Comparison of ENCODE assay signal across 25 mouse cellular contexts in the genomic region with DNA sequence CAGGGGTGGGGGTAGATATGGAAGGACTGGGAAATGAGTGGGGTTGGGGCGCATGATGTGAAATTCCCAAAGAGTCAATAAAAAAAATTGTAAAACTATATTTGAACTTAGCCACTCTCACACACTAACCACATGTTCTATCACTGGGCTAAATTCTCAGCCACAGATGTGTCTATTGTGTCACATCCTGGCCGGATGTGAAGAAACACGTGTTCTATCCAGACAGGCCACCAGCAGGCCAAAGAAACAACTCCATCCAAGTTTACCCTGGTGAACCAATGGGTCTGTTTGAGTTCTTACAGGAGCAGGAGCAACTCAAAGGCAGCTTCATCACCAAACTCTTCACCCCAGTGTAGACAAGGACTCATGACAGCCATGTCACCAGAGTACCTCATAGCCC. TPM values are rescaled to one million over a fixed set of nuclear protein-coding genes. Genes with fewer than 3 reads are reported as not detected.
DNase-seq lines count a peak whose midpoint lies in the region; ATAC-seq and TF ChIP-seq lines count a peak whose summit lies in the region.
"Had no signal": no experiment of that assay in that cellular context is flagged by ENCODE, and none has a peak within 500 bp of the region (broad histone marks: within the 10 kb centered on the region; RNA-seq: fewer than 3 reads in every experiment).

No protein-coding gene starts in this region.

- whole genome bisulfite sequencing in midbrain, embryonic 15.5 days = 75% methylated on average over 3 of the region's 3 CpGs

- dilution Hi-C loops in CH12.LX (cut with MboI; ENCODE audit: extremely low pct_ligation_motif_present, extremely low pct_unique_long_range_greater_than_20kb, low sequenced_read_pairs) = no loop called here

- H3ac ChIP-seq in myocyte (ENCODE audit: control insufficient read depth, insufficient read length) = no peak overlapping the region

- H3K4me2 ChIP-seq in CH12.LX (ENCODE audit: insufficient read depth, low read depth, poor library complexity, severe bottlenecking) (no peak overlapping the region), myocyte (ENCODE audit: low read depth) (no peak overlapping the region)
- H3K4me2 ChIP-seq in midbrain, embryonic 15.5 days = no peak overlapping the region
- H3K4me2 ChIP-seq: embryonic facial prominence, embryonic 13.5 days; forebrain, embryonic 12.5 days; hindbrain, embryonic 12.5 days; intestine, embryonic 15.5 days had no signal

- in situ Hi-C loops in CH12.LX (cut with MboI; ENCODE audit: low pct_ligation_motif_present, low pct_unique_long_range_greater_than_20kb, low sequenced_read_pairs) = no loop called here

- DNase-seq in 3T3-L1 (ENCODE audit: low read depth, low spot score) (peak; percentile 35), CH12.LX (ENCODE audit: extremely low read depth) (no peak)
- peak; percentile 28 for DNase-seq in induced T-regulatory cell, adult 2 months (ENCODE audit: low read depth)
- DNase-seq in Muller cell, postnatal 12 days (ENCODE audit: inconsistent ontology term) = no peak
- no peak for DNase-seq in kidney, postnatal 10 days
- DNase-seq: adrenal gland, adult 8-10 months; B cell, adult 2 months; cerebellum, adult 11 months; cerebellum, adult 8-10 months; cerebellum, postnatal 14 days; gastrocnemius, postnatal 25 days; heart, adult 11 months; heart, postnatal 10 days; heart, postnatal 4 days had no signal

- no peak for ATAC-seq in midbrain, embryonic 15.5 days (replicated peaks)
- ATAC-seq: CD4-positive, CD25-positive, alpha-beta regulatory T cell, adult 4 months; forebrain, embryonic 16.5 days; hindbrain, embryonic 16.5 days; intestine, embryonic 15.5 days; Patski had no signal

- H3K27me3 ChIP-seq in CH12.LX (replicated peaks) = peaks cover 2% of the 10 kb centered on the region
- H3K27me3 ChIP-seq in myocyte (ENCODE audit: control insufficient read depth, insufficient read depth, insufficient read length) = no peaks in the 10 kb centered on the region
- H3K27me3 ChIP-seq in midbrain, embryonic 15.5 days (replicated peaks) = peaks cover 19% of the 10 kb centered on the region
- H3K27me3 ChIP-seq: intestine, embryonic 15.5 days had no signal

- H3K9me3 ChIP-seq in CH12.LX (replicated peaks; ENCODE audit: low read length) = no peaks in the 10 kb centered on the region
- no peaks in the 10 kb centered on the region for H3K9me3 ChIP-seq in midbrain, embryonic 15.5 days
- H3K9me3 ChIP-seq: embryonic facial prominence, embryonic 13.5 days; forebrain, embryonic 12.5 days; heart, embryonic 10.5 days; hindbrain, embryonic 12.5 days; intestine, embryonic 15.5 days had no signal

- TF ChIP-seq CTCF in CH12.LX (conservative IDR thresholded peaks at IDR 0.05 in 1 of 2, IDR thresholded peaks at IDR 0.05 in 1 of 2; ENCODE audit: low read depth in 2 of 2, low read length in 2 of 2) = no peak

- peaks cover 3 to 19% of the 10 kb centered on the region in 2 experiments; a peak in 3 of 4 replicates for H3K4me1 ChIP-seq in CH12.LX (ENCODE audit: control insufficient read depth in 1 of 2, insufficient read depth in 2 of 2)
- H3K4me1 ChIP-seq in midbrain, embryonic 15.5 days = peaks cover 9% of the 10 kb centered on the region
- H3K4me1 ChIP-seq: intestine, embryonic 15.5 days had no signal

- H3K27ac ChIP-seq in CH12.LX (ENCODE audit: insufficient read depth, low read depth) = no peak overlapping the region
- no peak overlapping the region for H3K27ac ChIP-seq in midbrain, embryonic 15.5 days
- H3K27ac ChIP-seq: embryonic facial prominence, embryonic 13.5 days; forebrain, embryonic 12.5 days; heart, embryonic 10.5 days; hindbrain, embryonic 12.5 days; intestine, embryonic 15.5 days had no signal

- H3K9ac ChIP-seq in CH12.LX (ENCODE audit: insufficient read depth, low read depth) = no peak overlapping the region
- H3K9ac ChIP-seq in midbrain, embryonic 15.5 days = no peak overlapping the region
- H3K9ac ChIP-seq: embryonic facial prominence, embryonic 13.5 days; forebrain, embryonic 12.5 days; hindbrain, embryonic 12.5 days; intestine, embryonic 15.5 days had no signal

- H3K36me3 ChIP-seq in CH12.LX (replicated peaks in 1 of 2; ENCODE audit: control insufficient read depth in 1 of 2, insufficient read depth in 1 of 2, low read length in 1 of 2) (peaks cover 0 to under 1% of the 10 kb centered on the region in 2 experiments), myocyte (ENCODE audit: control insufficient read depth, insufficient read depth) (no peaks in the 10 kb centered on the region)
- no peaks in the 10 kb centered on the region for H3K36me3 ChIP-seq in midbrain, embryonic 15.5 days (replicated peaks)
- H3K36me3 ChIP-seq: embryonic facial prominence, embryonic 13.5 days; forebrain, embryonic 12.5 days; heart, embryonic 10.5 days; hindbrain, embryonic 12.5 days; intestine, embryonic 15.5 days had no signal

- TF ChIP-seq POLR2A in CH12.LX (IDR thresholded peaks at IDR 0.05; ENCODE audit: low read depth, low read length) (no peak), myocyte (IDR thresholded peaks at IDR 0.05; ENCODE audit: insufficient read length, low read depth) (no peak)

- no peak for TF ChIP-seq EP300 in CH12.LX (IDR thresholded peaks at IDR 0.05; ENCODE audit: low read length)

- no peak overlapping the region for H3K4me3 ChIP-seq in CH12.LX (replicated peaks in 1 of 3; ENCODE audit: low read depth in 2 of 3, low read length in 2 of 3, poor library complexity in 1 of 3)
- H3K4me3 ChIP-seq in myocyte = no peak overlapping the region
- no peak overlapping the region for H3K4me3 ChIP-seq in midbrain, embryonic 15.5 days
- H3K4me3 ChIP-seq: embryonic facial prominence, embryonic 13.5 days; forebrain, embryonic 12.5 days; heart, embryonic 10.5 days; hindbrain, embryonic 12.5 days; intestine, embryonic 15.5 days had no signal

- no peak for TF ChIP-seq RAD21 in CH12.LX (IDR thresholded peaks at IDR 0.05; ENCODE audit: low read depth, low read length)

- peaks cover 5% of the 10 kb centered on the region; the same call in 1 of the 2 replicates for H3K79me2 ChIP-seq in CH12.LX (replicated peaks; ENCODE audit: control insufficient read depth, extremely low read depth, insufficient read depth, poor library complexity, severe bottlenecking)
- no peaks in the 10 kb centered on the region for H3K79me2 ChIP-seq in myocyte (ENCODE audit: control insufficient read depth, insufficient read depth)

TF ChIP-seq in CH12.LX, 34 proteins besides CTCF, POLR2A, EP300 and RAD21:
- TF ChIP-seq ZMIZ1 (IDR thresholded peaks at IDR 0.05; ENCODE audit: low read depth, low read length) (no peak), MYC (IDR thresholded peaks at IDR 0.05; ENCODE audit: low read depth, low read length) (no peak), KAT2A (IDR thresholded peaks at IDR 0.05; ENCODE audit: insufficient replicate concordance, low read length) (no peak), MAFK (IDR thresholded peaks at IDR 0.05; ENCODE audit: insufficient replicate concordance, low read length) (no peak), MAX (IDR thresholded peaks at IDR 0.05; ENCODE audit: low read length) (peak; percentile 39; the same call in 1 of the 2 replicates)
TF ChIP-seq in CH12.LX: peak in this region for 1.

TF ChIP-seq in myocyte, 11 proteins besides CTCF, POLR2A, EP300 and RAD21:
- TF ChIP-seq TCF12 (IDR thresholded peaks at IDR 0.05; ENCODE audit: insufficient read depth, poor library complexity, severe bottlenecking) = no peak
- TF ChIP-seq USF1 (IDR thresholded peaks at IDR 0.05; ENCODE audit: low read depth) = peak; percentile 5

RNA-seq across cellular contexts. Expression of a gene that starts 3.2 kb away (rescaled TPM):
- 15.3 and 19.3 TPM in 2 replicates for total RNA-seq in CH12.LX (2012; rRNA removed)
- 19.1 and 21.9 TPM in 2 replicates for total RNA-seq in CH12.LX (2014; rRNA removed)
- polyA plus RNA-seq in CH12.LX (2012; ENCODE audit: insufficient read length, low read depth) = 16.6 and 18.5 TPM in 2 replicates
- 7.5 TPM for polyA plus RNA-seq in myocyte (2012; fragmentation: generic; extraction: Trizol)
- 15.8 and 17.0 TPM in 2 replicates for polyA plus RNA-seq in midbrain, embryonic 15.5 days (2015; fragmentation: Nextera tagmentation; extraction: Ambion mirVana)

RNA-seq across cellular contexts. Expression of a gene that starts 5.9 kb away (rescaled TPM):
- total RNA-seq in CH12.LX (2012; rRNA removed) = 10.3 and 11.5 TPM in 2 replicates
- total RNA-seq in CH12.LX (2014; rRNA removed) = 12.0 and 12.9 TPM in 2 replicates
- polyA plus RNA-seq in CH12.LX (2012; ENCODE audit: insufficient read length, low read depth) = 168 and 180 TPM in 2 replicates
- 7.6 TPM for polyA plus RNA-seq in myocyte (2012; fragmentation: generic; extraction: Trizol)
- 120 and 125 TPM in 2 replicates for polyA plus RNA-seq in midbrain, embryonic 15.5 days (2015; fragmentation: Nextera tagmentation; extraction: Ambion mirVana)

RNA-seq across cellular contexts. Expression of a gene that starts 46.6 kb away (rescaled TPM):
- 0.04 TPM in 2 replicates for total RNA-seq in CH12.LX (2012; rRNA removed)
- total RNA-seq in CH12.LX (2014; rRNA removed) = 0.11 TPM in 1 of 2 replicates, not detected in the other
- polyA plus RNA-seq in CH12.LX (2012; ENCODE audit: insufficient read length, low read depth) = 0.12 and 0.27 TPM in 2 replicates
- 184 TPM for polyA plus RNA-seq in myocyte (2012; fragmentation: generic; extraction: Trizol)
- polyA plus RNA-seq in midbrain, embryonic 15.5 days (2015; fragmentation: Nextera tagmentation; extraction: Ambion mirVana) = 0.23 and 0.37 TPM in 2 replicates
- polyA plus RNA-seq: forebrain, embryonic 16.5 days had no signal

Comparison
In these comparisons a context has a peak if more than half of its experiments do, and no peak if none do; other contexts are left out.
1. DNase-seq: peak in 3T3-L1 (single experiment) and induced T-regulatory cell, adult 2 months (single experiment); none in CH12.LX (single experiment), Muller cell, postnatal 12 days (single experiment) and kidney, postnatal 10 days (single experiment).
2. RNA of a gene that starts 5.9 kb away (polyA plus RNA-seq): 168 to 180 TPM in CH12.LX and 120 to 125 TPM in midbrain, embryonic 15.5 days; 7.6 TPM in myocyte (single experiment); every median in the first group is over 10 times any median in the second.
3. RNA of a gene that starts 46.6 kb away (polyA plus RNA-seq): 184 TPM in myocyte (single experiment); 0.23 to 0.37 TPM in midbrain, embryonic 15.5 days and 0.12 to 0.27 TPM in CH12.LX; every median in the first group is over 100 times any median in the second.